8 mouse cellular contexts compared by ENCODE assay signal in the genomic region with DNA sequence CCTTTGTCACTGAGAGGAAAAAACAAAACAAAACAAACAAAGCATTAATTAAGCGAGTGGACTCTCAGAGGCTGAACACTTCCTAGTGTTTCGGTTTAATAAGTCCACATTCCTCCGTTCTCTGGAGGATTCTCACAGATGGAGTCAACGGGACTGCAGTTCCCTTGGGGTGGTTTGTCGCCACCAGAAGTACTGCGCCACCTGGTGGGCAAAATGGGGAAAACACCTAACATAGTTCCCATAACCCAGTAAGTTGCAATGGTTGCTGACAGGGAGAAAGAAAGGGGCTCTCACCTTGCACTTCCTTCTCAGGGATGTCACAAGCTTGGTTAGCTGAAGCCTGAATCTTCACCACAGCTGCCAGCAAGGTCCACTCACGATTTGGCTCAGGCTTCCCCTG. TPM values are rescaled to one million over a fixed set of nuclear protein-coding genes. Genes with fewer than 3 reads are reported as not detected.
A peak's percentile ranks its signal among the peaks of the same experiment; 100 is the strongest.
DNase-seq lines count a peak whose midpoint lies in the region; ATAC-seq and TF ChIP-seq lines count a peak whose summit lies in the region.

No protein-coding gene starts in this region.

- no peaks in the 10 kb centered on the region for H3K9me3 ChIP-seq in kidney, postnatal 0 days (replicated peaks; ENCODE audit: low read length)
- H3K9me3 ChIP-seq in liver, embryonic 15.5 days (replicated peaks) = no peaks in the 10 kb centered on the region

- H3K4me1 ChIP-seq in kidney, postnatal 0 days (replicated peaks; ENCODE audit: insufficient read depth, low read length) = 0 out of 2 replicates have a peak, but pooled peaks cover 3% of the 10 kb centered on the region
- peaks cover 14% of the 10 kb centered on the region for H3K4me1 ChIP-seq in liver, embryonic 15.5 days (replicated peaks)

- H3K27me3 ChIP-seq in kidney, postnatal 0 days (ENCODE audit: insufficient read depth, low read length) = no peaks in the 10 kb centered on the region
- no peaks in the 10 kb centered on the region for H3K27me3 ChIP-seq in liver, embryonic 15.5 days

- peak overlapping the region; percentile 23; the same call in 1 of the 2 replicates for H3K4me2 ChIP-seq in kidney, postnatal 0 days (ENCODE audit: low read length)
- H3K4me2 ChIP-seq in liver, embryonic 15.5 days = no peak overlapping the region

- TF ChIP-seq CTCF in kidney, postnatal 0 days (IDR thresholded peaks at IDR 0.05; ENCODE audit: low read depth) = peak; percentile 91

- no peak overlapping the region for H3K27ac ChIP-seq in kidney, postnatal 0 days
- H3K27ac ChIP-seq in liver, embryonic 15.5 days (replicated peaks) = no peak overlapping the region

- peaks cover 29% of the 10 kb centered on the region for H3K36me3 ChIP-seq in kidney, postnatal 0 days (ENCODE audit: insufficient read depth, low read length)
- peaks cover 54% of the 10 kb centered on the region for H3K36me3 ChIP-seq in liver, embryonic 15.5 days (replicated peaks)

- ATAC-seq in kidney, postnatal 0 days (replicated peaks; ENCODE audit: low FRiP score, low read depth) = peak; percentile 14; the same call in 1 of the 2 replicates
- ATAC-seq in liver, embryonic 15.5 days (ENCODE audit: insufficient read depth) = peak; percentile 42

- 8% methylated on average over 7 of the region's 7 CpGs for WGBS in kidney, postnatal 0 days
- 10% methylated on average over 7 of the region's 7 CpGs for WGBS in liver, embryonic 15.5 days (ENCODE audit: insufficient replicate concordance)

- no peak overlapping the region for H3K9ac ChIP-seq in kidney, postnatal 0 days (ENCODE audit: low read depth, low read length)
- H3K9ac ChIP-seq in liver, embryonic 15.5 days = no peak overlapping the region

- H3K4me3 ChIP-seq in kidney, postnatal 0 days (replicated peaks; ENCODE audit: low read depth, low read length) = no peak overlapping the region
- H3K4me3 ChIP-seq in liver, embryonic 15.5 days (replicated peaks) = no peak overlapping the region

- peak; percentile 85 for DNase-seq in 416B (ENCODE audit: low read depth)
- peak; percentile 93 for DNase-seq in MN1 (ENCODE audit: low spot score)
- DNase-seq in cerebellum, adult 18-20 months = peak; percentile 76 to 86
- peak; percentile 84 for DNase-seq in gastrocnemius, postnatal 10 days
- DNase-seq in kidney, postnatal 0 days (ENCODE audit: low spot score) = peak; percentile 91
- DNase-seq in retina, embryonic 14.5 days (ENCODE audit: low spot score) = peak; percentile 92
- peak; percentile 89 for DNase-seq in thymus, postnatal 4 days

RNA-seq across cellular contexts. Expression of a gene that starts 2.2 kb away (rescaled TPM):
- total RNA-seq in gastrocnemius, postnatal 10 days (2021) = 1 to 10 TPM; 1.4 to 2.1 TPM
- 5.3 and 6.1 TPM in 2 replicates for polyA plus RNA-seq in kidney, postnatal 0 days (2015; fragmentation: Nextera tagmentation; extraction: Ambion mirVana)
- 2.8 and 3.7 TPM in 2 replicates for polyA plus RNA-seq in liver, embryonic 15.5 days (2015; fragmentation: Nextera tagmentation; extraction: Ambion mirVana)

RNA-seq across cellular contexts. Expression of a gene that starts 21.2 kb away (rescaled TPM):
- total RNA-seq in gastrocnemius, postnatal 10 days (2021) = 100 to 1,000 TPM; 114 to 119 TPM
- polyA plus RNA-seq in kidney, postnatal 0 days (2015; fragmentation: Nextera tagmentation; extraction: Ambion mirVana) = 139 and 153 TPM in 2 replicates
- 75.9 and 78.4 TPM in 2 replicates for polyA plus RNA-seq in liver, embryonic 15.5 days (2015; fragmentation: Nextera tagmentation; extraction: Ambion mirVana)

RNA-seq across cellular contexts. Expression of a gene that starts 21.3 kb away (rescaled TPM):
- total RNA-seq in gastrocnemius, postnatal 10 days (2021) = 10 to 100 TPM; 11.3 to 13.5 TPM
- 15.7 and 18.6 TPM in 2 replicates for polyA plus RNA-seq in kidney, postnatal 0 days (2015; fragmentation: Nextera tagmentation; extraction: Ambion mirVana)
- 5.9 and 6.0 TPM in 2 replicates for polyA plus RNA-seq in liver, embryonic 15.5 days (2015; fragmentation: Nextera tagmentation; extraction: Ambion mirVana)

RNA-seq across cellular contexts. Expression of a gene that starts 24.9 kb away (rescaled TPM):
- total RNA-seq in gastrocnemius, postnatal 10 days (2021) = not detected
- polyA plus RNA-seq in kidney, postnatal 0 days (2015; fragmentation: Nextera tagmentation; extraction: Ambion mirVana) = 0.29 and 0.43 TPM in 2 replicates
- 0.14 and 0.31 TPM in 2 replicates for polyA plus RNA-seq in liver, embryonic 15.5 days (2015; fragmentation: Nextera tagmentation; extraction: Ambion mirVana)

RNA-seq across cellular contexts. Expression of a gene that starts 49.4 kb away (rescaled TPM):
- total RNA-seq in gastrocnemius, postnatal 10 days (2021) = 10 to 100 TPM; 74.8 to 81.4 TPM
- 264 and 266 TPM in 2 replicates for polyA plus RNA-seq in kidney, postnatal 0 days (2015; fragmentation: Nextera tagmentation; extraction: Ambion mirVana)
- polyA plus RNA-seq in liver, embryonic 15.5 days (2015; fragmentation: Nextera tagmentation; extraction: Ambion mirVana) = 182 and 198 TPM in 2 replicates
